Mouse (Mus musculus): ENCODE measurements around the gene Dtx4. TPM values are rescaled to one million over a fixed set of nuclear protein-coding genes. Genes with fewer than 3 reads are reported as not detected.
A peak's percentile ranks its signal among the peaks of the same experiment; 100 is the strongest.

Dtx4 gene
- total RNA-seq, 2 experiments from 2014 or later, result 20.3 to 23.2 TPM

DNA sequence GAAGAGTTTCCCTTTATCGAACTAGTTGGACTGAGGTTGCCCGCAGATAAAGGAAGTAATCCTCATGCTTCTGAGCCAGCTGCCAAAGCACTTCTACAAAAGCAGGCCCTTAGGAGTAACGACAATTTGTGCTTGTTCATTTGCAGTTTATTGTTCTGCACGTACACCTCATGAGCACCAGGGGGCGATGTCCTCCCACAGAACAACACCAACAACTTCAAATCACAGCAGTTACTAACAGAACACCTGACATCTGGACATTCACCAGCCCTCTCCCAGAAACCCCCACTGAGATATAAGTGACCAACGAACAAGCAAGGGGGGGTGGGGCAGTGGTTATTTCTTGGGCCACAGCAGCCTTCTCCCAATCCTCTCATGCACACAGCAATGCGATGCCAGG is 35.0 kb downstream of the Dtx4 start:
- peak; percentile 44 for DNase-seq

DNA sequence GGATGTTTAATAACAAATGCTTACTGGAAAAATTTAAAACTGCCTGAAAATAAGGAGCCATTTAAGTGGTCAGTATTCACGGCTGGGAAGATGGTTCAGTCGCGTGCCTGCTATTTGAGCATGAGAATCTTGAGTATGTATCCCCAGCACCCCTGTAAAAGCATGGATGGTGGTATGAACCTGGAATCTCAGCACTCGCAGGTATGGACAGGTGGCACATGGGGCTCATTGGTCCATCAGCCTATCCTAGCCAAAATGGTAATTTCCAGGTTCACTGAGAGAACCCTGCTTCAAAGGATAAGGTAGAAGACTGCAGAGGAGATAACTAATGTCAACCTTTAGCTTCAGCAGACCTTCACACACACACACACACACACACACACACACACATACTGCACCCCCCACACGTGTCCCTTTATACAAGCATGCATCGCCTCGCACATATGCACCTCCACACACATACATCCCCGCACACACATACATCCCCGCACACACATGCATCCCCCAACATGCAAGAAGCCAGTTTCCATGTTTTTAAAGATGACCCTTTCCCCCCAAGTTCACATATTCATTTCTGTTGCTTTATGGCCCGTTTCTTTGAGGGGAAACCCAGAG is 35.6 kb downstream of the Dtx4 start:
- DNase-seq, result no peak

DNA sequence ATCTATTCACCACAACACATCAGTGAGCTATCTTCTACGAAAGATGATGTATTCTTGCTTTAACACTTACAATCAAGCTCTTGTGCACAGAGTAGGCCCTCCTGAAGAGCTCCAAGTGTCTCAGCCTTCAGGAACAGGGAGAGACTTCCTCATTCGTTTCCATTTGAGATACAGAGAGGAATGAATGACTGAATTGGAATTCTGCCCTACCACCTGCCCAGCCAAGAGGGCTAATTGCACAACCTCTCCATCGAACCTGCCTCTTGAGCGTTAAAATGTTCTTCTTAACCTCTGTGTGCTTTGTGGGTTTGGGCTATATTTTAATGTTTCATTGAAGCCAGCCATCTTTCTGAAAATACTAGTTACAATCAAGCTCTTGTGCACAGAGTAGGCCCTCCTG is 36.6 kb downstream of the Dtx4 start:
- no peak for DNase-seq

DNA sequence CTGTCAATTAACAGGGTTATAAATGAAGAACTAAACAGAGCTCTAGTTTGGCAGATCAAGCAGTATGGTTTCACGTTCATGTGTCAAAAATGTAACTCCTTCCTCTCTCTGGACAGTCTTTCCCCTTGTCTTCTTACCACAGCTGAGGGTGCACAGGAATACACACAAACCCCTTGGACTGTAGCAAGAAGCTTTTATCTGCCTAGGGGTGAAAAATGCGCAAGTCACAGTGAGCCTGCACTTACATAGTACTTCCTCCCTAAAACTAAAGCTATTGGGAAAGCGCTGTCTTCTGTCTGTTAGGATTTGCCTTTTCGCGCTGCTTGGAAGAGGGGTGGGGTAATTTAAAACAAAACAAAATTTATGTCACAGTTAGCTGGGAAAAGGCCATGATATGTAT is 37.1 kb downstream of the Dtx4 start:
- no peak for DNase-seq

DNA sequence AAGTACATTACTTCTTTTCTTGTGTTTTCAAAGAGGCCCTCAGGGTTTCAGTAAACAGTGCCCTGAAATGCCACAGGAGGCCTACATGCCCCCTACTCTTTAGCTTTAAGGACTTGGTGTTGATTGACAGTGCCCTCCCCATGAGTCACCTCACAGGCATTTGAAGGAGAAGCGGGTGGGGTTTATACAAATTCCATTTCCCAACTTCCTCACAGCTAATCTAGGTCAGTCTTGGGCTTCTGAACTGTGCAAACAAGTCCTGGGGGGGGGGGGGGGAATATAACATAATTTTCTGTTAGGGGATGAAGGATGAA is 37.6 kb downstream of the Dtx4 start:
- no peak for DNase-seq

DNA sequence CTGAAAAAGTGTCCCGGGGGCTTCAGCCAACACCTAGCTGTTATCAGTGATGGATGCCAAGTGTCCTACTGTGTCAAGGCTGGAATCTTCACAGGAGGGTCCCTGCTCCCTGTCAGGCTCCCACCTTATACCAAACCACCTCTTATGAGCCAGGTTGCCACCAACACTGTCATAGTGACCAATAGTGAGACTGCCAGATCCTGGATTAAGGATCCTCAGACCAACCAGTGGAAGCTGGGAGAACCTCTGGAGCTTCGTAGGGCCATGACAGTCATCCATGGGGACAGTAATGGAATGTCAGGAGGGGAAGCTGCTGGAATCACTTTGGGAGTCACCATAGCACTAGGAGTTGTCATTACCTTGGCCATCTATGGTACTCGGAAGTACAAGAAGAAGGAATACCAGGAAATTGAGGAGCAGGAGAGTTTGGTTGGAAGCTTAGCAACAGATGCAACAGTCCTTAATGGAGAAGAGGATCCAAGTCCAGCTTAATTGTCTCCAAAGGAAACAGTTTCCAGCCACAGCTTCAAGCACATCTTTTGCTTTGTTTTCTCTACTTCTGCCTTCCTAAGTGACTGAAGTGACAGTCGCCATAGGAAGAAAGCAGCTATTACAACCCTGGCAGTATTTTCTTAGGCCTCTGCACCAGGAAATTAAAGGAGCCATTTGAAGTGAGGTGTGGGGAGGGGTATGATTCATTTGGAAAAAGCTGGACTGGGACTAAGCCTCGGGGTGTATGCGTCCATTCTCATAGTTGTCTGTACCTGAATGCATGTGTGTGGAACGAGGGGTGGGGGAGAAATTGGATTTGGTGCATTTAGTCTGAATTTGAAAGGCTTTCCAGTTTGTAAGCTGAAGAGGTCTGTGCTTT is 38.2 kb downstream of the Dtx4 start:
- DNase-seq, result no peak

DNA sequence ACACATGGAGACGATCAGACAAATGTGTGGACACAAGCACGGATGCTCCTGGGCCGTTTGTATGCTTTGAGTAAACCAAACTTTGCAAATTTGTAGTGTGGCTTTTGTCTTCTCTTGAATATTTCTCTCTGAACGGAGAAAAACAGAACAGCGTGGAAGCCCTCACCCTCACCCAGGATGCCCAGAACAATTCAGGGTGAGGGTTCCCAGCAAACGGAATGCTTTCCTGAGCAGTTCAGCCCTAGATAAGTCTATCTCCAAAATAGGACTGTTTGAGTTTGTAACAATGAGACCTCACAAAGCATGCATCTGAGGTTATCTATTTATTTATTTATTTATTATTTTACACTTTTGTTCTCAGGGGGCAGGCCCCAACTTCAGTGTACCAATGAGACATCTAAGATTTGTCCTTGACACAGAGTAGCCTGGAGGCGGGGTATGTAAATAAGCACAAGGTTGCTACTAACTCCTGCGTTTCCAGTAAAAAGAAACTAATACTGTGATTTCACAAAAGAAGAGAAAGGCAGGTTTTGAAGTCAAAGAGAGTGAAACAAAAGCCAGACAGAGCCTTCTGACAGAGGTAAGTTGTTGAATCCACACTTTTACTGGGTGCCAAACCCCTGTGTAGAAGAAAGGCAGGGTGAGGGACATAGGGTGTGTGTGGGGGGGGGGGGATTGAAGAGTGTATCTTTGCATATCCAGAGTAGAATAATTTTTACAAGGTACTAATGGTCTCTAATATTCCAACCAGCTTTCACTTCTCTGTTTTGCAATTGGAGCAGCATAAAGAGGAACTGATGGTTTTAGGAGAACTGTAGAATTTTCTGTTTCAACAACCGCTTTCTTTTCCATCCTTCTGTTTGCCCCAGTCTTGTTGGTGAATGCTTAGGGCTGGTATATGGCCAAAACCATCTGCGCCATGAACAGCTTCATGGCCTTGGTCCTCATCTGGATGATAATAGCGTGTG is 40.7 kb downstream of the Dtx4 start, which contains the start of gene Mpeg1:
TSS of gene Mpeg1 (plus strand) at position 498 of the 968 bp plus-strand sequence.
- no peak for DNase-seq

DNA sequence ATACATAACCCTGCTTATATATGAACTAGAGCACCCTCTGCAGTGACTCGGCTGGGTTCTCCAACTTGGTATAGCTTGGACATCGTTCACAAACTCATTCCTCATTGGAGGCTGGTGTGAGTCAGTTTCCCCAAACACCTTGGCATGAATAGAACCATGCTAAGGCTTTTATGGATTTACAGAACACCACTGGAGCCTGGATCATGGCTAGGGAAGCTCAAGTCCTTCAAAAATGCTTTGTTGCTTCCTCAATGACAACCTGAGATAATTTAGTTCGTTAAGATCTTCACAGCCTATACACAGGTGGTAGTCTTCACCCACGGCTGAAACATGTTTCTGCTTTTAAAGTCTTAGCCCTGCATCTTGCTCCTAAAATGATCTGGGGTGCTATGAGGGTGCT is 41.7 kb downstream of the Dtx4 start:
- no peak for DNase-seq

DNA sequence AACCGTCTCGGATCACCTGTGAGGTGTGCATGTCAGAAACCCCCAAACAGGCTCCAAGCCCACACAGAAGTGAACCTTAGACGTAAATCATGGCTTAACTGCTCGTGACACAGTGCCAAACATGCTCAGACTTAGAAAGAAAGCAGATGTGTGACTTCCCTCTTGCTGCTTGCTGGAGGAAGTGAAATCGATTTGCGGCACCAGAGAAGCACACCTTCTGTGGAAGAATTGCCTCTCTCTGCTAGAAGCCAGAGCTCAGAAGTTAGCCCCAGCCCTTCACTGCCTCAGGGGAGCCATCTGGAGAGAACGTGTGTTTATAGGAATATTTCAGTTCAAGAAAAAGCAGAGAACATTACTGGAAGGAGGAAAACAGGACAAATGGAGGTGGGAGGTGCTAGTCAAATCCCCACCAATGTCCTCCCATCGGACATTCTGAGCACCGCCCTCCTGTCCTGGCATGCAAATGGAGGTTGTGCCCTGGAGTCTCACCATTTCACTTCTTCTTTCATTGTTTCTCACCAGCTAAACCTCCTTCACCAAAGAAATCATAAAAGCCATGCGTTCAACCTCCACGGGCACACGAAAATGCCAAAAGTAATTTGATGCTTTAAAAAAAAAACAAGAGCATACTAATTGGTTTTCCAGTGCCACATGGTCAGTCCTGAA is 43.7 kb downstream of the Dtx4 start:
- no peak for DNase-seq

DNA sequence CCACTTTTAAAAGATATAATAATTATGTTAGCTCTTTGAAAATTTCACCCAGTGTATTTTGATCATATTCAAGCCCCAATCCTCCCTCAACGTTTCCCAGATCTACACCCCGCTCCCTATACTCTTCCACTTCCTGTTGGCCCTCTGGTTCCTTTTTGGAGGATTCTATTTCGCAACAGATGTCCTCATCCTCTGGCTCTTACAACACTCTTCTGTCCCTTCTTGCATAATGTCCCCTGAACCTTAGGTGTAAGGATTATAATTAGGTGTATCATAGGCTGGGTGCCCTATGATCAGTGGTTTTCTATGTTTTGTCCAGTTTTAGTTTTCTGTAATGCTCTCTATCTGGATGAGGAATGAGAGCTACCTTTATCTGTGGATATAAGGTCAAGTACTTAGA is 56.2 kb downstream of the Dtx4 start:
- no peak for DNase-seq

DNA sequence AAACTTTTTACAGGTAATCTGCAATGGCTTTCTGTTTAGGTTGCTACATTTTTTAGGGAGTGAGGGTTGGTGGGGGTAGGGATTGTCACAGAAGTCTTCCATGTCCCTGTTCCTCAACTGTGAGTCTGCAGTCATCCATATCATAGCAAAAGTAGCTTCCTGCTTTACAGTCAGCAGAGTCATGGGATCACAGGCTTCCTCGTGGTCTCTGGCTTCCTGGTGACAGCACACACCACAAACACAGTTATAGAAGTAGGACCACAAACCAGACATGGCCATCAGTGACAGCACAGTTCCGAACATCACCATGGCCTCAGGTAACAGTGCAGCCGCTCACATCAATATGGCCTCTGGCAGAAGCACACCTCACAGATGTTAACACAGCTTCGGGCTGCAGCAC is 58.7 kb downstream of the Dtx4 start:
- DNase-seq, result no peak

DNA sequence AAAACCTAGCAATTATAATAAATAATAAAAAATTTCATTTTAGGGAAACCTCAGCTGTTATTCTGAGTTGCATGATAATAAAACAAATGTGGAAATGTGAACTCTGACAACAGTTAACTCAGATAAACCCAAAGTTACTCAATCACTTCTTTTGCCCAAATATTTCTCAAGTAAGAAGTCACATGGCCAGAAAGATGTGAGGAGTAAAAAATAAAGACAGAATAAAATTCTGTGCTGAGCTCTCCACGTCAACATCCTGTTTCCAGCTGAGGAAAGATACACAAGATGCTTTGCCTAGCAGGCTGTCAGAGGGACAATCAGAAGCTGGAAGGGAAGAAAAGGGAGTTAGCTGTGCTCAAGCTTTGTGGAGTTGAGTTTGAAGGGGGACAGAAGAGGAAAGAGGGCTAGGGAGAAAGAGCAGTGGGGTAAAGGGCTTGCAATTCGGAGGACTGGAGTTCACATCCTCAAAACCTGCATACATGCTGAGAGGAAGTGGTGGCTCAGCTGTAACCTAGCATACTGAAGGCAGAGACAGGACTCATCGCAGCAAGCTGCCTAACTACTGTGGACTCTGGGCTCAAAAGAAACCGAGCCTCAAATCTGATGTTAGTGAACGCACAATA is 61.0 kb downstream of the Dtx4 start:
- DNase-seq, result no peak

DNA sequence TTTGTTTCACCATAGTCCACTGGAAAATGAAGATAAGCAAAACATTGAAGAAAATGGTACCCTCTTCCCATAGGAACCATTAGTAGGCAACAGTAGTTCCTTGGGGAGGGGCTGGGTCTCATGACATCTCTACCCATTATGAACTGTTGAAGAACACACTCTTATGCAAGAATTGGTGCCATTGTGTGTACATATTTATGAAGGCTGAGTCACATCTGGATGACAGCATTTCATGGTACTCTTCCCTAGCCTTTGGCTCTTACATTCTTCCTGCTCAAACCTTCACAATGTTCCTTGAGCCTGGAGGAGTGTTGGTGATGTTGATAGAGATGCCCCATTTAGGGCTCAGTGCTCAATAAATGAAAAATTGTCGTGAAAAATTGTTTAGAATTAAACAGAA is 61.7 kb downstream of the Dtx4 start:
- DNase-seq, result no peak

DNA sequence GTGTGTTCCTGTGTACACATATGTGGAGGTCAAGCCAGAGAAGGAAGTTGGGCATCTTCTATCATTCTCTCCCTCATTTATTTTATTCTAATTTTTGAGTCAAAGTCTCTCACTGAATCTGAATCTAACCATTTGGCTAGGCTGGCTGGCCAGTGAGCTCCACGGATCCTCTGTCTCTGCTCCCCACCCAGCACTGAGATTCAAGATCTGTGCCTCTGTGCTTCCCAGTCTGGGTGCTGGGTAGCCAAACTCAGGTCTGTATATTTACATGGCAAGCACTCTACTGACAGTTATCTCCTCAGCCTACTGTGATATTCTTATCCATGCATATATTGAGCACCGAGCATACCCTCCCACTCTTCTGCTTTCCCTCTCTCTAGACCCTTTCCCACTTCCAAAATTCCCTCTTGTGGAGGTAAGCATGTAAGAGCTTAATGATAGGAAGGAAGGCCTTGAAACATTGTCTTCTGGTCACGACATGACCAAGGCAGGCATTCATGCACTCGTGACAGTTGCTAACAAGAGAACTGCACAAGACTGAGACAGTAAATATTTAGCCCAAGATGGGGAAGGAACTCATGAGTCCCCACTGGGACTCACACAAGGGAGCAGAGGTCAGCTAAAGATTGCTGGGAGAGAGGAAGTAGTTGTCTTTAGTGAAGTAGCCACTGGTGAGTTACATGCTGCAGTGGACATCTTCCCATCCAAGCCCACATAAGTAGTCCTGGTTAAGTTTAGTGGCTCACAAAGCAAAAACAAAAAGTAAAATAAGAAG is 65.3 kb downstream of the Dtx4 start:
- DNase-seq, result no peak

DNA sequence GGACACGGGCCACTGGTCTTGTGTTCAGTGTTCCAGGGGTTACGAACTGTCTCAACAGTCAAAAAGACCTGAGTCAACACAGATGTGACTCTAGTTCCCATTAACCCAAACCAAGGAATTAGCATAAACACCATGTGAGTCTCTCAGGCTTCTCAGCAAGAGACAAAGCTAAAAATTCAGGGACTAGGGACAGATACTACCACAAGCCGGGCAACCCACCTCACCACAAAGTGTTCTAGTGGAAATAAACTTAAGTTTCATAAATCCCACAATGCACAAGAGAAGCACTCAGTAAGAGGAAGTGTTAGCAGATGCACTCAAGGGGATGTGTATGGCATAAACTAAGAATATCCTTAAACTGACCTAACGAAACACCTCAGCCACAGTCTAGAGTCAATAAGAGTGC is 66.2 kb downstream of the Dtx4 start:
- no peak for DNase-seq

DNA sequence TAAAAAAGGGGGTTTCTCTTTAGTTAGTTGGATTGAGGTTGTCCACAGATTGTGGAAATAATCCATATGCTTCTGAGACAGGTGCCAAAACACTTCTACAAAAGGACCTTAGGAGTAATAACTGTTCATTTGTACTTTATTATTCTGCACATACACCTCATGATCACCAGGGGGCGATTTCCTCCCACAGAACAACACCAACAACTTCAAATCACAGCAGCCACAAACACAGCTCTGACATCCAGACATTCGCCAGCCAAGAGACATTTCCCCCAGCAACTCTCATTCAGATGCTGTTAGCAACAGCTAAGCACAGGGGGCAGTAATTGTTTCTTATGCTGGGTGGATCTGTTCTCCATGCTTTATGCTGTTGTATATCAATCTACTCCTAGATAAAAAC is 68.2 kb downstream of the Dtx4 start:
- peak; percentile 10 for DNase-seq

DNA sequence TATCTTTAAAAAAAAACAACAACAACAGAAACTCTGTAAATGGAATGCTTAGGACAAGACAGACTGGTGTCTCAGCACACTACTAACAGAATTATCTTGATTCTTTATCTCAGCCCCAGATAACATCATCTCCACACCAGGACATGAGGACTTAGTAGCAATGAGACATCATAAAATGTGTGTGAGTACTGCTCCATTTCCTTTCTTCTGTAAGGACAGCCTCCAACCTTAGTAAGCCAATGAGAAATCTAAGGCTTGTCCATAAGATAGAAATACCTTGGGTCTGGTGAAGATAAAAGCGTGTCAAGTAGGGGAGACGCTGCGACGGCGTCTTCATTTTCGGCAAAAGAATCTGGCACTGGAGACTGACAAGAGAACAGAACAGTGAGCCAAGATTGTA is 73.6 kb downstream of the Dtx4 start, which contains the start of gene Pfpl:
TSS of gene Pfpl (plus strand) at position 301 of the 400 bp plus-strand sequence.
- no peak for DNase-seq

DNA sequence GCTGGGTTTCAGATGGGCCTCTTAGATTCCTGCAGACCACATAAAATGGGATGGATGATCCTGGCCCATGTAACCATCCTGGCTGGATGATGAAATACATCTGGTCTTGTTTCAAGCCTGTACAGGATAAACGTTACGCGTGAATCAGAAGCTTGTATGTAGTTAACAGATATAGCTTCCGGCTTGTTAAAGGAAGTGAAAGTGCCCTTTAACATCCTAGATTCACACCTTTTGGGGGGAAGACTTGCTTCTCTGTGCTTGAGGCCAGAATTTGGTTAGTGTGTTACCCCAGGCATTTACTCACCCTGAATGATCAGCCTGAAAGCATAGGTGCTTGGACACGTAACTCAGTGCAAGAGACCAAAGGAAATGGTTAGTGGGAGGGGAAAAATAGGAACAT is 74.2 kb downstream of the Dtx4 start:
- no peak for DNase-seq

DNA sequence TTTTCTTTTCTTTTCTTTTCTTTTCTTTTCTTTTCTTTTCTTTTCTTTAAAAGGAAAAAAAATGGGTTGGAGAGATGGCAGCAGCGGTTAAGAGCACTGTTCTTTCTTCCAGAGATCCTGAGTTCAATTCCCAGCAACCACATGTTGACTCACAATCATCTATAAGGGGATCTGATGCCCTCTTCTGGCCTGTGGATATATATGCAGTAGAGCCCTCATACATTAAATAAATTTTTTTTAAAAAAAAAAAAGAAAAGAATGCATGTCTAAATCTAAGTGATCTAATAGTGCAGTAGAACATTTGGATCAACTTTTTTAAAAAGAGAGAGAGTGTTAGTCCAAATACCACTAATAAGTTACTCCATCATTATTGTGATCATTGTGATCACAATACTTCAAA is 79.6 kb downstream of the Dtx4 start:
- no peak for DNase-seq

DNA sequence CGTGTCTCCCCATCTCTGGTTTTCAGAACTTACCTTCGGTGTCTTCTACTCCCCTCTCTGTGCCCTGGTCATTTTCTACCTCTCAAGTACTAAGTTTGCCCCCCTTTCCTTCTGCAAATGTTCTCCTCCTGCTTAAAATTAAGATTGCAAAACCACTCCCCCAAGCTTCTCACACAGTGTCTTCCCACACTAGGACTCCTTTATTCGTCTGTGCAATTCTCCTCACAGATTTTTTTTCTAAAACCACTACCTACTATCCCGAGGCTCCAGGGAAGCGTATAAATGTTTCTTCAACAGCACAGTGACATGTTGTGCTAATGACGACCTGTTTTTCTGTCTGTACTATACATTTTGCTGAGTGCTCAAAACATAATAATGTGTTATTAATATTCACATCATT is 80.7 kb downstream of the Dtx4 start:
- no peak for DNase-seq

DNA sequence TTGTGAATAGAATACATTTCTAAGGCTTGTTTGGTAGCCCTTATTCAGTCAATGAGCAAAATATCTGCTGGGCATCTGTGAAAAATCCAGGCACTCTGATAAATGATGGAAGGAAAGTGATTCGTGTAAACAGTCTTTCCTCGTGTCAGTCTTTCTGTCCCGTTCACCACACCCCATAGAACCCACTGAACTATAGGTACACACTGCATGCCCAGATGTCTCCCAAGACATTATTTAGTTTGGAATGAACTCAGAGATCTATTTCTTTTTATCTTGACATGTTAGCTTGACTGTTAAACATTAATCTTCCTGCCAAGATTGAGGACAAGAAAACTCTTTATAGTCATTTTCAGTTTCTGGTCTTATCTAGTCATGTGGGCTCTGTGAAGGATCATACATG is 82.9 kb downstream of the Dtx4 start:
- no peak for DNase-seq

Data from gastrocnemius, postnatal 10 days (tissue).